Mouse (Mus musculus) adipocyte (in vitro differentiated cells): ENCODE measurements at regions not wholly inside any gene's neighbourhood (a gene's known extent, or its start where the extent isn't known, plus 50 kb on each side); places are given as distances from the start of the nearest gene placed in this dataset.
A peak's percentile ranks its signal among the peaks of the same experiment; 100 is the strongest.

ENCODE experiments used
- DNase-seq: peaks from one replicate; pipeline ENCODE4 v3.0.0-alpha.2; 2016; ENCODE audit warnings: low spot score

DNA sequence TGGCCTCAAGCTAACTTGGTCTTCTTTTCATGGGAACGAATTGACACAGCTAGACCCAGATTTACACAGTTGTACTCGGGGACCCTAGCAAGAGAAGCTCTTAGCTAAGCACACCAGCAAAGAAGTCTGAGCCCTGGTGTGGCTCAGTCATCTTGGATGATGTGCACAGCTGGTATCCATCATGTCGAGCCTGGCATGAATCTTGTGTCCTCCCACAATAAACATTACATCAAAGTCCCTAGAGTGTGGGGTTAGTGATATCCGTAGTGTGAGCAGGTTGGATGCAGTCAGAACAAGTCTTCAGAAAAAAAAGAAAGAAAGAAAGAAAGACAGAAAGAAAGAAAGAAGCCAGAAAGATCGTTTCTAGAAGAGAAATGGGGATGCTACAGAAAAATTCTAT is 52.1 kb upstream of the Hmcn1 start:
- no peak for DNase-seq

DNA sequence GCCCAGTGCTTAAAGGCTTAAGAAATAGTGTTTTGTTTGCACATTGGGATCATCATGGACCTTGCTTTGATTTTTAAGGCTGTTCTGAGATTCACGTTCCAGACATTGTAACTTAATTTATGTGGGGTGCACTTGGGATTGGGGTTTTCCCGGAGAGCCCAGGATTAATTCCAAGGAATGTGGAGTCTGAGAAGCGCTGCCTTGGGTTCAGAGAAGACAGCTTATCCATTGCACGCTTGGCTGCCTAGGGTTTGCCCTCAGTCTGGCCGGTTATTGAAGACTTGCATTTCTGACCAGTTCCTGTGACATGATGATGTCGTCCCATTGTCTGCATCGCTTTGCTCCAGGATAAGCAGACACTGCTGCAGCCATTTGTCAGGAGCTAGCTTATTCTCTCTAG is 53.4 kb upstream of the Hmcn1 start:
- no peak for DNase-seq

DNA sequence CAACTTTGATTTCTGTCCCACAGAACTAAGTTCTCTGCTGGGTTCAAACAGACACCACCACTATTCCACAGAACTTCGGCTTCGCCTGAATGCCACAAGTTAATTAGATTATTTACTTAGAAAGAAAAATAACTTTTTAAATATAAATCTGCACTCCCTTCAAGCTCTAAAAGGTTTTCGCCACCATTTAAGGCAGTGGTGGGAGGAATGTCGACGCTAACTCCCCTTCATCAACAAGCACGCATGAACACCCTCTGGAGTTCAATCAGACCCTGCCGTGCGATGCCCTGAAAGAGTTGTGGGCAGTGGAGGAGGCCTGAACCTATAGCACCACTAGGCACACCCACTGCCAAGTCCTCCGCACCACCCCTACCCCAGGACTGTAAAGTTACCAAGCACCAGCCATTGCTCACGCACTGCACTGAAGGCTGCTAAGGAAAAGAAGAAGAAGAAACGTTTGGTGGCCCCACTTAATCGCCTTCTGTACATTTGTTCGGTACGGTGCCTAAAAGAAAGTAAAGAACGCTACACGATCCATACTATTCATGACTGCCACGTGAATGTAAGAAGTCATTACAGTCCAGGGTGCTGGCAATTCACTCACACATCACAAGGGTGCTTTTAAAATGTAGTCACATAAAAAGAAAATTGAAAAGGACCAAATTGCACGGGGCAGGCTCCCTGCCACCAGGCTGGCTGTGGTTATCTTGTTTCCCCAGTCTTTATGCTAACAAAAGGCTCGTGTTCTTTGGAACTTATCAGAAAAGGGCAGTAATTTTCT is 56.7 kb upstream of the Hmcn1 start:
- DNase-seq: no peak

DNA sequence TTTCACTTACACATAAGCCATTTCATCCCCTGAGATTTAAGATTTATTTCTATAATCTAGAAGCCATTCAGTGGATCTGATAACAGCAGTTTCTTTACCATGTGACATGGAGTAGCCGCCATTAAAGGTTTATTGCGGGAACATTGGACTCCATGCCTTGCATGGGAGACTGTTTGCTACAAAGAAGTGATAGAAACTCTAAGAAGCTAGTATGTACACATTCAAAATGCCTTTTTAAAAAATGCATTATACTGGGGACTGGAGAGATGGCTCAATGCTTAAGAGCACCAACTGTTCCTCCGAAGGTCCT is 57.2 kb upstream of the Hmcn1 start:
- no peak for DNase-seq

DNA sequence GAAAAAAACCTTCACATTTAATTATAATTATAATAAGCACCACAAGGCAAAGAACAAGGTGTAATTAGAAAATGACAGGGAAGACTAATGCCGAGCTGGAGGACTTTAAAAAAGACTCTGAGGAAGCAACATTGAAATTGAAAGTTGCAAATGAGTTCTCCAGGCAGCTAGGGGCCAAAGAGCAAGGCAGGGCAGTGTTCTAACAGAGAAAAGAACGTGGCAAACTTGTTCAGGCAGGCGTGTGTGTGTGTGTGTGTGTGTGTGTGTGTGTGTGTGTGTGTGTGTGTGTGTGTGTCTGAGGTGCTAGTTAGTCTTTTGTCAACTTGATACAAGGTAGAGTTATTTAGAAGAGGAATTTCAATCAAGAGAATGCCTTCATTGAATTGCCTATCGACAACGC is 60.0 kb upstream of the Hmcn1 start:
- DNase-seq: no peak

DNA sequence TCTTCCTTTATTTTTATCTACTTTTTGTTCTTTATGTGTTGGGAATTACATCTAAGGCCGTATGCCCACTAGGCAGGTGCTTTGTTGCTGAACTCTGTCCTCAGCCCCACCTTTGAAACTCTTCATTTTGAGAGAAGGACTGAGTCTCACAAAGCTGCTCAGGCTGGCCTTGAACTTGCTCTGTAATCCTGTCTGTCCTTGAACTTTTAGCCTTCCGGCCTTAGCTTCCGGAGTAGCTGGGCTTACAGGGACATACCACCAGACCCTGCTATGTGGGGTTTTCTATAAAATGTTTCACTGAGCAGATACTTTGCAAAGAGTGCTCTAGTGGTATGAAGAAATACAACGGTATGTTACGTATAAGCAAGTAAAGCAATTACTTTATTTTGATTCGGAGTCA is 62.2 kb upstream of the Hmcn1 start:
- no peak for DNase-seq

DNA sequence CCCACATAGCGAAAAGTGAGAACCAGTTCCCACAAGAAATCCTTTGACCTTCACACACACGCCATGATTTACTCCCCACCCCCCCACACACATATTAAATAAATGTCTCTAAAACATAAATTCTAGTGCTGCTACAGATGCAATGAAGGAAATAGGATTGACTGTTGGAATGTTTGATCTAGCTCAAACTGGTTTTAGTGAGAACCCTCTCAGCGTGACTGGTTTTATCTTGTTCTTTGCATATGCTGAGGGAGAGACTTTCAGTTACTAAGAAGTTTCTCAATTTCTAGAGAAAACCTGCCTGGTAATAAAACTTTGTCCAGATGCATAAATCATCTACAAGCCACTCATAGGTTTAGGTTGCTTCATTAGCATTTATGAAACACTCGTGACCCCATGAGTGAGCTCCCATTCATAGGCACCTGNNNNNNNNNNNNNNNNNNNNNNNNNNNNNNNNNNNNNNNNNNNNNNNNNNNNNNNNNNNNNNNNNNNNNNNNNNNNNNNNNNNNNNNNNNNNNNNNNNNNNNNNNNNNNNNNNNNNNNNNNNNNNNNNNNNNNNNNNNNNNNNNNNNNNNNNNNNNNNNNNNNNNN is 66.4 kb upstream of the Hmcn1 start:
- no peak for DNase-seq

DNA sequence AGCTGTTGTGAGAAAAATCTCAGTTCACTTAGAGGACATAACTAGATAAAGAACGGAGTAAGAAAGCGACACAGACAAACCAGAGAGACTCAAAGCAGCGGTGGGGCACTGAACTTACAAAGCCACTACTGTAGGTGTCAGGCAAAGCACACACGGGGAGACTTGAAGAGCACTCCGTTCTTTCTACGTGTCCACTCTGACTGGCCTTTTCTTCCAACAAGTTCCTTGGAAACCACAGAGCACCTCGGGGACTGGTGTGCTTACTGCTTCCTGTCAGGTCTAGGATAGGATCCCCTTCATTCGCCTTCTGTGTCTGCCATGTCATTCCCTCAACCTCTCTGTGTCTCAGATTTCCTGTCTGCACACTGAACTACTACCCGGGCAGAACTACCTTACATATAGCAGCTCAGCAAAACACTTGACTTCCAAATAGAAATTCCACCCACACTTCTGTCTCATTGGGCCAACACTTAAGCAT is 71.9 kb upstream of the Hmcn1 start:
- DNase-seq: no peak

DNA sequence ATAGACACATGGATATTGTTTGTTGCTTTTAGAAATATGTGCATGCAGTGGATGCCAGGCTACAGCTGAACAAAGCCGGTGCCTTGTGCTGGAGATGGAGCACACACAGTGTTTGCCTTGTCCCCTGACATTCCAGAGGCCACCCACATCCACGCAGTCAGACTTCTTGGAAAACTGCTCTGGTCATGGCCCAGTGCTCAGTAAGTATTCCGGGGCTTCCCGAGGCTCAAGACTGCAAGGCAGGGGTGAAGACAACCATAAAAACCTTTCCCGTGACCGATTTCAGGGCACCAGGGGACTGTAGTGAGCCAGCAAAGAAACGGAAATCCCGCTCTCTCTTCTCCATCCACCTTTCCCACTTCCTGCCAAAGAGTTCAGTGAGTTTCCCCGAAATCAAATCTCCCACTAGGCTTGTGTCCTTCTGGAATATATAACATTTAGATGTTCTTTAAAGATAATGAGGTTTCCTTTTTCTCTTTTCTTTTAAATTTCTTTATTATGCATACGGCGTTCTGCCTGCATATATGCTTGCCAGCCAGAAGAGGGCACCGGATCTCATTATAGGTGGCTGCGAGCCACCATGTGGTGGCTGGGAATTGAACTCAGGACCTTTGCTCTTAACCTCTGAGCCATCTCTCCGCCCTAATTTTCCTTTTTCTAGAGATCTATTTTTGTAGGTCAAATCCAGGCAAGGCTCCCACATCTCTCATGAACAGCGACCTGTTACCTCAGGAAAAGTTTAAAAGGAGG is 73.3 kb upstream of the Hmcn1 start:
- DNase-seq: no peak

DNA sequence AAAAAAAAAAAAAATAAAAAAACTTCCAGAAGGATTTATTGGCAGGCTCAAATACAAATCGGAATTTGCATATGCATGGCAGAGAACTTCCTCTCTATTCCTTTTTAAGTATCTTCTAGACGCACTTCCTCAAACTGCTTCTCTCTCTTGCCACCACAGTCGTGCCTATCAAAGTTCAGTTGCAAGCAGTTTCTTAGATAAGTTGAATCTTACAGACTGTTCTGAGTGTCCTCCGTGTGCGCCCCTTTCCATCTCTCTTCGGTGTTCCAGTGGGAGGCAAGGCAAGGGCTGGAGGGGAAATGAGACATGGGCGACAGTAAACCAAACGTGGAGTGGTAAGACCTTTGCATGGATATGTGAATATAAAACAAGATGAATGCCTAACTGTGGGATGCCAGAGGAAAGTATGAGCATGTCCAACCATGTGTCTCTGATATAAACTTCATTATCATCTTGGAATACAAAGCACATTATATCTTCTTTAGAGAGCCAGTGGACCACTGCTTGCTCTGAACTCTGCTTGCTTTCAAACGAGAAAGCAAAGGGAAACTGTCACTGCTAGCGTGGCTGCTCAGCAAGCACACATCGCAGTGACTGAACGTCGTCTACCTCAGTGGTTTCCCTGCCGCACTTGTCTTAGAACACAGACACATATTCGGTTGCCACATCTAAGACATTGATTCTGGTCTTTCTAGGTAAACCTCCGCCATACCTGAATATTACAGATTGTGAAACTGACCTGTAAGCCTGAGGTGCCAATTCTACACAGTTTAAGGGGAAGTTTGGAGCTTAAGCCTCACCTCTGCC is 81.5 kb upstream of the Hmcn1 start:
- DNase-seq: no peak

DNA sequence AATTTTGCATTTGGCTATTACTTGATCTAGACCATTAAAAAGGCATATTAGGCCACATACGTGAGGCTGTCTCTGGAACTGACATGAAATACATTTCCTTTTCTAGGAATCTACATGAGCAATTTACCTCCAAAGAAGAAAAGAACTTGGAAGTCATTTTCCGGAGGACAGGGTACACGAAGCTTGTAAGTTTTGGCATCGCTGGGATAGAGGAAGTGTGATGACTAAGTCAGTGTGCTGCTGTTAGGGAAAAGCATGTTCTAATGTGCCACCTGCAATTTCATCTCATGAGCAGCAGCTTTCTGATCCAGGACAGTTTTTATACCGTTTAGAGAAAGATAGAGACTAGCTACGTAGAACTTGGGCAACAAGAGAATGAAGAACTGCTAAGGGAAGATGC is 82.3 kb upstream of the Hmcn1 start:
- no peak for DNase-seq

DNA sequence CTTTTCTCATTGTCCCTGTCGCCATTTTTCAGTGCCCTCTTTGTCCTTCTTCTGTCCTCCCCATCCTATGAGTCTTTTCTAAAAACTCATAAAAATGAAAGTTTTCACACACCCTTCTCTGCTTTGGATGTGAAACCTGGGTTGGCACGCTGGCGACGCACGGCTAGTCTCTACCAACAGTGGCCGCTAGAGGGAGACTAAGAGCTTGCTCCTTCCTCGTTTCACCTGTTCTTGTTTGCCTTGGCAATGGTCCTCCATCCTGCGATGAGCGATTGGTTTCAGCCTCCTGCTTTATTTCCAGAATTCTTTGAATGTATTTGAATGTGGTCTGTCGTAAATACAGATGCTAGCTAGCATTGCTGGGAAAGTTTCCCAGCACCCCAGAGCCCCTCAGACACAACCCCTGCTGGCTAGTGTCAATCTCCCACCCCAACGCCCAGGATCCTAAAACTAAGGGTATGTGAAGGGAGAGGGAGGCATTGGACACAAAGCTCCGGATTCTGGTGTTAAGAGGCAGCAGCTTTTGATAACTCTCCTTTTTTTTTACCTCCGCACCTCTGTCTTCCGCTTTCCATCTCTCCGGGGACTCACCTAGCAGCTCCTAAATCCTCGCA is 85.8 kb upstream of the Hmcn1 start:
- peak; percentile 83 for DNase-seq

DNA sequence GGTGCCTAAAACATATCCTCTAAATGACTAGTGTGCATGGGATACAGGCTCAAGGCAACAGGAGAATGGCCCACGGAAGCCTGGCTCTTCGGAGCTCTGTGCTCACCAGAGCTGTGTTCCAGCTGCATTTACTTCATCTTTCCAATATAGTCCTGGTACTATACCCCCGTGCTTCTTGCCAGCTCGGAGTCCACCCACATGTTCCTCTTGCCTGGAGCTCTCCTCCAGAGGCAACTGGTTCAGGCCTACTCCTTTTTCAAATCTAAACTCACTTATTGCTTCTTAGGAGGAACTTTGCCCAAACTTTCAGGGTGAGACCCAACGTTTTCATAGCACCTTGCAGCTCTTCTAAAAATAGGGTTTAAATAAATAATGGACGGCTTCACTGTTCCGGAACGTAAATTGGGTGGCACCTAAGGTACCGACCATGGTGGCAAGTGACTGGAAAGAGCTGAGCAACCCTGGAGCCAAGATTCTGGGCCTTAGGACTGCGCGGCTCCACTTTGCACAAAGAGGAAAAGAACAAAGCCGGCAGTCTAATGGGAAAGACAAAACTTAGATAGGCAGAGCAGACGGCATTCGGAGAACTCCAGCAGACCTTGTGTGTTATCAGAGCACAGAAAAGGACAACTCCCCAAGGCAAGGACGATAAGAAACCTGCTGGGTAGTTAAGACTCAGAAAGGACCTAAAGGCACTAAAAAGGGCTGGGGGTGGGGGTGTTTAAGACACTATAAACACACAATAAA is 86.6 kb upstream of the Hmcn1 start:
- no peak for DNase-seq

DNA sequence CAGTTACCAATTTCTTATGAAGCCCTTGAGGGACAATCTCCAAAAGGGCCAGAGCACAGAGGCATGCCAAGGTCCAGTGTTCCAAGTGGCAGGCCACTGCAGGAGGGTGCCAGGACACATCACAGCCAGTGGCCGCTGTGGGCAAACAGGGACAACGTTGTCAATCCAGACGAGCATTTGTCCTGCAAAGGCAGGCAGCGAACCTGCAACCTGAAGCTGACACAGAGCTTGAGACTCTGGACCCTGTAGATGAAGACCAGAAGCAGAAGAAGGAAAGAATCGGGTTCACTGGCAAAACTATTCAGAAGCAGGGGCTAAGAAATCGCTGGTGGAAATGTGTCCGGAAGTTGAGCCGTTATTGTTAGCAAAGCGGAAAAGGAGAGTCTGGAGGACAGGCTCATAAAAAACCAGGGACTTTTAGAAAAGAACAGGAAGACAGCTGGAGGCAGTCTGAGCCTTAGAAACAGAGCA is 87.3 kb upstream of the Hmcn1 start:
- no peak for DNase-seq

DNA sequence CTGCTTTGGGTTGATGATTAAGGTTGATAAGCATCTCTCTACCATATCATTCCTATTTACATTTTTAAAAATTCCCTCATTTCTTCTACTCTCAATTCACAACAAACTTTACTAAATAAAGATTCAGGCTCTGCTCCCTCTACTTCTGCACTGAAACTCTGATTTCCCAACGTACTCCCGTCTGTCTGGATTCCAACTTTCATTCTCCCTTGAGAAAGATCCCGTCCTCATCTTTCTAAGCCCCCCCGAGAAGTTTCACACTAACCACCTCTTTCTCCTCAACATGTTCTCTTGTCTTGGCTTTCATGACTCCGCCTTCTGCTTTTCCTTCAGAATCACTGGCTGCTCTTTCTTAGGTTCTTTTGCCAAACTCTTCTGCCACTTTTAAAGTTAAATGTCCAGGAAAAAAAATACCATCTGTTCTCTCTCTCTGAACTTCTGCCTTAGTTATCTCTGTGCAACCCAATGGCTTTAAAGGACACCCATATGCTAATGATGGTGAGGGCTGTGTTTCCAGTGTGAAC is 89.3 kb upstream of the Hmcn1 start:
- peak; percentile 14 for DNase-seq

DNA sequence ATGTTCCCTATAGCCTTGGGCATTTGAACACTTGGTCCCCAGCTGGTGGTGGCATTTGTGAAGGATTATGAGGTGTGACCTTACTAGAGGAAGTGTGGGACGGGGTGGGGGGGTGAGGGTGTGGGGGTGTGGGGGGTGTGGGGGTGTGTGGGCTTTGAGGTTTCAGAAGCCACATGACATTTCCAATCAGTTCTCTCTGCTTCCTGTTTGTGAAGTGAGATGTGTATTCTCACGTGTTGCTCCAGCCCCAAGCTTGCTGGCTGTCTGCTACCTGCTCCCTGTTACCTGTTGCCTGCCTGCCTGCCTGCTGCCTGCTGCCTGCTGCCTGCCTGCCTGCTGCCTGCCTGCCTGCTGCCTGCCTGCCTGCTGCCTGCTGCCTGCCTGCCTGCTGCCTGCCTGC is 90.6 kb upstream of the Hmcn1 start:
- DNase-seq: no peak

DNA sequence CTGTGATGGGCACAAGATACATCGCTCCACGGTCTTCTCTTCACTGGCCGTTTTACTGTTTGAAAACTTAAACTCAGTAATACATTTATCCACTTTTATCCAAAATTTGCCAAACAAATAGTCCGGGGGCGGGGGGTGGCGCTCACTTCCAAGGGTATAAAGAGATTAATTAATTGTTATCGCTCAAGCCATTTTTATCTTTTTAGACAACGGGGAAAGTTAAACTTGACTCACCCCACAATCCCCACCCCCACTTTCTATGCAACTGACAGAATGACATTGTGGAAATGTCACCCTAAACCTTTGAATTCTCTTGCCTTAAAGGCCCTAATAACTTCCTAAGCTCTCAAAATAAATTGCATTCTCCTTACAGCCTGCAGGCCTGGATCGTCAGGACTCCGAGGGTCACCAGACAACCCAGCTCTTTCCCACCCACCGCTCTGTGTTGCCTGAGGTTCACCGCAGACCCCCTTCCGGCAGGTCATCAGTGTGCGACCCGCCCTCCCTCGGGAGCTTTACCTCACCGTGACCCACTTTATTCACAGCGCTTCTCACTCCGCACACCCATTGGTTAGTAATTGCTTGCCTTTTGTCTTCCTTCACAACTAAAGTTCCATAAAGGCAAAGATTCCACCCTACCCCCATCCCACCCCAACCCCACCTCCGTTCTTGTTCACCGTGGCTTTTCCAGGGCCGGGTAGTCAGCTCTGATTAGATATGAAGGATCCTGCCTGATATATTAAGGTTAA is 93.0 kb upstream of the Hmcn1 start:
- no peak for DNase-seq

DNA sequence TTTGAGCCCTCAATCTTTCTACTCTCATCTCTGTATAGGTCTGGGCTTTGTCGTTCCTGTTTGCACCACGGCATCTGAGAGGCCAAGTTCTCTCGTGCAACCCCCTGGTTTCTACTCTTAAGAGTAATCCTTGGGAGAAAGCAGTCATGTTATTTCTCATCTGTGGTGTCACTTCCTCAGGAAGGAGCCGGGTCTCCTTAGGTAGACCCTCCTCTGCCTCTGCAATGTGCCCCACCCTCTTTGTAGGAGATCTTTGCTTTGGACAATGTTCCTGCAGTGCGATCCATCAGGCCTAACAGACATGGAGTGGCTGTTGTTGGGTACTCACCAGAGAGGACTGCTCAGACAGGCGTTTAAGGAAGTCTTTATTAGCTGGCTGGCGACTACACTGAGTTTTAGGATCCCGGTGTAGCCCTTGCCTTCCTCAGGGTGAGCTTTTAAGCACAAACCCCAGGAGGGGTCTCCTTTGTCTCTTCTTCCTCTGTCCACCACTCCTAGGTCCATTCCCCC is 94.0 kb upstream of the Hmcn1 start:
- DNase-seq: no peak

DNA sequence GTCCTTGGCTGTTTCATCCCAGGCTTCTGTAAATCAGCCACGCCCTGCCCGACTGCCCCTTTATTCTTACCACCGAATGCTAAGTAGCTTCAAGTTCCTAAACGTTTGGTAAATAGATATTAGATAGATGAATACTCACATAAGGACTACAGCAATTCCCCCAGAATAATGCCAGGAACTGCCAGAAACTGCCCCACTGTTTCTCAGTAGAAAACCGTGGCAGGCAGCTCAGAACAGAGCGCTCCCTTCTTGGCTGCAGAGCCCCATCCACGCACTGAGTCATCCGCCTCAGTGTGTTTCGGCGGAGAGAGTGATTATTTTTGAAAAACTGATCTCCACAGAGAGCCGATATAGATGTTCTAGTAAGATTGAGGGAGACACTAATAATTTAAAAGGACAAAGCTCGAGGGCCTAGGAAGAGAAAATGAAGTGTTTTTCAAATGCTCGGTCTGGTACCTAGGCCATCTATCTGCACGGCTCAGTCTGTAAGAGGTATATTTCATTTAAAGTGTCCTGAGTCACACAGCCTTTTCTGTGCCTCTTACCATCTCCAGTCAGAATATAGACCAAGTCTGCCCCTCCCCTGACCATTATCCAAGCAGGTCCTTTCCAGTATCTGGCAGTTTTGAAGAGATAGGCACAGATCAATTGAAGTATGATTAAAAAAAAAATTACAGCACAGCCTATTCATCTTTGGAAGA is 94.4 kb upstream of the Gm47985 start:
- no peak for DNase-seq
